Mouse (Mus musculus) 3T3-L1 (cell line): ENCODE results near the gene Cyp27a1.

ENCODE experiments used
- DNase-seq: peaks from one replicate; pipeline ENCODE4 v3.0.0-alpha.2; 2015; ENCODE audit warnings: low read depth, low spot score

The Cyp27a1 gene

GRCm38 (mm10) chr1:74718113-74718512 lies 4.7 kb downstream of the Cyp27a1 start:
- no peak for DNase-seq

- no peak for DNase-seq
Measured at GRCm38 (mm10) chr1:74719281-74719680, 5.9 kb downstream of the Cyp27a1 start.

- DNase-seq, result no peak
Measured at GRCm38 (mm10) chr1:74721657-74722056, 8.3 kb downstream of the Cyp27a1 start.

DNA sequence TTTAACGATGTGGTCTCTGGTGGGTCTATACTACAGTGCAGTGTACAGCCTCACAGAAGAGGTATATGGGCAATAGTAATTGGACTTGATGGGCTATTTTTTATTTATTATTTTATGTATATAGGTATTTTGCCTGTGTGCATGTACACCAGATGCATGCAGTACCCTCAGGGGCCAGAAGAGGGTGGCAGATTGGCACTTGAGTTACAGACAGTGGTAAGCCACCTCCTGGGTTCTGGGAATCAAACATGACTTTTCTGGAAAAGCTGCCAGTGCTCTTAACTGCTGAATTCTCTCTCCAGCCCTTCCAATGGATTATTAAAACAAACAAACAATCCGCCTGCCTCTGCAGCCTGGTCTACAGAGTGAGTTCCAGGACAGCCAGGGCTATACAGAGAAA lies 10.4 kb downstream of the Cyp27a1 start:
- peak; percentile 63 for DNase-seq

DNA sequence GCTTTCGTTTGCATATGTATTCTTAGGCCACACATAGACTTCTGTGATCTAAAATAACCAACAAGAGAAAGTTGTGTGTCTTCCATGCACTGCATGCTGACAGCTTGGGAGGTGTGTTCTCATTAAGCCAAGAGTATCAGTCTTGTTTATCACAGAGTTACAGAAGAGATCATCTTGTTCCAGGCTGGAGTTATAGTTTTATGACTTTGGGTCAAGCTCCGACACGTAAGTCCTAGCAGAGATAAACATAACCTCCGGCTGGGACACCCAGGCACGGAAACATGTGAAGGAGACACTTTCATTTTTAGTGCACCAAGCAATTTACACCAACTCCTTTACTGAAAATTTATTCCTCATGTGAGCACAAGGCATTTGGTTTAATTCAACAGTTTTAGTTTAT lies 12.7 kb downstream of the Cyp27a1 start:
- no peak for DNase-seq

DNA sequence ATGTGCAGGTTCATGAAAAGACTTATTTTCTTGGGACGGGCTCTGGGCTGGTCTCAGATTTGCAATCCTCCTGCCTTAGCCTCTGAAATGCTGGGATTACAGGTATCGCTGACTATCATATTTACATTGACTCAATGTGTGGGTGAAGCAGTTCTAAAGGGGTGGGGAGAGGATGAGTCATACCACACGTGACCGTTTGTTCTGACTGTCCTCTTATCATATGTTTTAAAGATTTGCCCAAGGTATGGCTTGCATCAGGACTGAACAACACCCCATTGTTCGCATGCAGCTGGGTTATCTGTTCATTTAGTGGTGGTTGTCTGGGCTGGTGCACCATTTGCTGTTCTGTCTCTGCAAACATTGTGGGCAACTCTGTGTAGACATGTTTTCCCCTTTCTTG lies 13.3 kb downstream of the Cyp27a1 start:
- peak; percentile 50 for DNase-seq

DNA sequence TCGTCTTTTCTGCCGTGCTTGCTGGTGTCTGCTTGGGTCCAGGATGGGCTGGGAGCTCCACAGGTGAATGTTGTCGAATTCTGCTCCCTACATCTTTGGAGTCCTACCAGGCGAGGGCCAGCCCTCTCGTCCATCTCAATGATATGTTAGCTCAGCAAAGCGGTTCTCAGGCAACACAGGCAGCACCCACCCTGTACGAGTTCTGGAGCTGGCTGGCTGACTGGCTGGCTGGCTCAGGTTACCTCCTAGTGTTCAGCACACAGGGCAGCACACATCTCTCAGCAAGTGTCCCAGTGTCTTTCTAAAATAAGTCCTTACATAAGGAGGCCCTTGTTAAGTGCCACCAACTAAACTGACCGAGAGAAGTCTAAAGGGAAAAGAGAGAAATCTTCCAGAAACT lies 15.1 kb downstream of the Cyp27a1 start:
- DNase-seq, result no peak

- no peak for DNase-seq
Measured at GRCm38 (mm10) chr1:74736977-74737376, 23.6 kb downstream of the Cyp27a1 start.

DNA sequence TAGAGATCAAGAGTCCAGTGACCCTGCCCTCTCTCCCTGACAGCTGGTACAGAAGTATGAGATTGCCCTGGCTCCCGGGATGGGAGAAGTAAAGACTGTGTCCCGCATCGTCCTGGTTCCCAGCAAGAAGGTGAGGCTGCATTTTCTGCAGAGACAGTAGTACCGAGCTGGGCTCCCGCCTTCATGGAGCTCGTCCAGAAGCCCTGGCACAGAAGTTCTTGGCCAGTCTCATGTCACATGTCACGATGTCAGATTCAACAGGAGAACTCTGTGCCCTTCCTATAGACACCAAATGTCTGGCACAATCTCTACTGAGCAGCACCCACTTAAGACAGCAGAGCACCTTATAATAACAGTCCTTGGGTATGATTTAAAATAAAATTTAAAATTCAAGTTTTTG lies 24.1 kb downstream of the Cyp27a1 start:
- DNase-seq, result no peak

GRCm38 (mm10) chr1:74740846-74741245 lies 27.5 kb downstream of the Cyp27a1 start:
- no peak for DNase-seq

DNA sequence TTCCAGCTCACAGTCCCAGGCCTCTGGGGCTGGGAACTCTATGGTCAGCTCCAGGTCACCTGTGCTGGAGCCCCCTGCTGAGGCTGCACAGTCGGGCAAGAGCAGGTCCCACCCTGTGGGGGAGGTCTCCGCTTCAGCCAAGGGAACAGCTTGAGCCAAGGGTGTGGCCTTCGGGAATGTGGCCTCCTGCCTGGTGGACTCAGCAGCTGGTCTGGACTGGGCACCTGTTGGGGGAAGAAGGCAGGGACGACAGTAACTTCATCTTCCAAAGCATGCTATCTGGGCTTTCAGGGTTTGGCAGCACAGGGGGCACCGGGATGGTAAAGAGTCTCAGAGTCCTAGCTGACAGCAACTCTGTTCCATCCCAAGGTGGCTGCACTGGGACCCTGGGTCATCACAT lies 34.0 kb downstream of the Cyp27a1 start:
- DNase-seq, result no peak

- peak; percentile 68 for DNase-seq
Measured at GRCm38 (mm10) chr1:74748643-74749271, 35.4 kb downstream of the Cyp27a1 start, which contains the start of gene Prkag3. Prkag3 (minus strand) TSS chr1:74749221.

DNA sequence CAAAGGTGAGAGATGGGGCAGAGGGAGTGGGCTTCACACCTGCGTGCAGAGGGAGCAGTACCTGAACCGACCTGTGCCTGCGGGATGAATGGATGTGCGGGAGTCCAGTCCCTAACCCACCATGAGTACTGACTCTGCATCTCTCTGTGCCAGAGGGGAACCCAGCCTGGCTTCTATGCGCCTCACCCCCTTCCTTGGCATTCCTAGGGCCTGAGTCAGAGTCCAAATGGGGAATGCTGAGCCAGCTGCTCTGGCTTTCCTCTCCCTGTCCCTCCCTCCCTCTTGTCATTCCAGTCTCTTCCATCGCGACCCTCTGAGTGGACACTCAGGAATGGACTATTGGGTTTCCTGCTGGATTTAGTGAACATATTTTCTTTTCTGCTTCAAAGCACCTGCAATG lies 35.9 kb downstream of the Cyp27a1 start:
- DNase-seq, result peak; percentile 92

- DNase-seq, result no peak
Measured at GRCm38 (mm10) chr1:74750683-74751082, 37.3 kb downstream of the Cyp27a1 start.

- no peak for DNase-seq
Measured at GRCm38 (mm10) chr1:74752150-74752549, 38.8 kb downstream of the Cyp27a1 start.

- DNase-seq, result no peak
Measured at GRCm38 (mm10) chr1:74752833-74753232, 39.5 kb downstream of the Cyp27a1 start.

- no peak for DNase-seq
Measured at GRCm38 (mm10) chr1:74753266-74753974, 40.0 kb downstream of the Cyp27a1 start.

- DNase-seq, result no peak
Measured at GRCm38 (mm10) chr1:74754175-74754785, 40.9 kb downstream of the Cyp27a1 start.

DNA sequence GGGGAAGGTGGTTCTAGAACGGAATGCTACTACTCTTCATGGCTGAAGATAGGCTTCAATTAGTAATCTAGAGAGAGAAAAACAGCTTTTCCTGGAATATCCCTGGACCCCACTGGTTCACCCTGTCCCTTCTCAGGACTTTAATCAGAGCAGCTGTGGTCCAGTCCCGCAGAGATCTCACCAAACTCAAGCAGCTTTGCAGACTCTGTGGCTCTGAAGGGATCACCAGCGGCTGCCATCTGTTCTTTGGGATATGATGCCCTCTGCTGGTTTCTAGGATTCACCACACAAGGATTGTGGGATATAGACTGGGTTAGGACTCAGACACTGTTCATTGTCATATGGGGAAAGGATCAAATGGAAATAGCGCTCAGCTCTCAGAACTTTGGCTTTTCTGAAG lies 46.4 kb downstream of the Cyp27a1 start:
- DNase-seq, result peak; percentile 82

GRCm38 (mm10) chr1:74763081-74763480 lies 49.7 kb downstream of the Cyp27a1 start:
- peak; percentile 82 for DNase-seq

GRCm38 (mm10) chr1:74770727-74771466 lies 57.5 kb downstream of the Cyp27a1 start:
- no peak for DNase-seq

GRCm38 (mm10) chr1:74771467-74771844 lies 58.1 kb downstream of the Cyp27a1 start:
- no peak for DNase-seq

DNA sequence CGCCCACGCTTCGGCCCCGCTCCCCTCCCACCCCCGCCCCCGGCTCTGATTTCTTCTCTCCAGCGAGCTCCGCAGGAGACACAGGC lies 58.3 kb downstream of the Cyp27a1 start, which contains the start of gene Wnt6:
TSS of gene Wnt6 (plus strand) at position 48 of the 86 bp plus-strand sequence.
- DNase-seq, result no peak
